Mouse (Mus musculus) olfactory bulb, adult 2 months (tissue): ENCODE data around the gene Prcd. TPM values are rescaled to one million over a fixed set of nuclear protein-coding genes. Genes with fewer than 3 reads are reported as not detected.
"Not testable (repeated sequence)": the region's sequence is repeated elsewhere in the genome, so short reads cannot be mapped to it uniquely, and the experiment has no call there.

Experiments
- H3K27ac ChIP-seq: fragments of 200-500 bp; 2 replicates; pipeline ENCODE4 v1.5.1; 2012; ENCODE audit warnings: low read depth, low read length; ENCODE audit not compliant: insufficient read depth
- H3K4me1 ChIP-seq: fragments of 200-500 bp; 2 replicates; pipeline ENCODE4 v1.6.1; 2012; ENCODE audit warnings: low read length; ENCODE audit not compliant: control insufficient read depth, insufficient read depth
- H3K4me3 ChIP-seq: fragments of 200-500 bp; 2 replicates; pipeline ENCODE4 v1.5.1; 2012; ENCODE audit warnings: mild to moderate bottlenecking, low read depth, low read length, moderate library complexity; ENCODE audit not compliant: insufficient read depth
- CTCF ChIP-seq: fragments of 200-500 bp; IDR thresholded peaks from 2 replicates; pipeline ENCODE4 v1.5.1; 2012; ENCODE audit warnings: low read depth, mild to moderate bottlenecking, low read length, moderate library complexity; ENCODE audit not compliant: insufficient read depth
- POLR2A ChIP-seq: fragments of 200-500 bp; IDR thresholded peaks from 2 replicates; pipeline ENCODE4 v1.6.1; 2012; ENCODE audit warnings: mild to moderate bottlenecking, low read depth, low read length, moderate library complexity; ENCODE audit not compliant: insufficient read depth
- WGBS: fragments of 180-500 bp; shearing (Covaris S2); methylation state at CpG from one replicate; pipeline ENCODE4 v1.1.7; 2018; 5-methylcytosine and 5-hydroxymethylcytosine counted together
- polyA plus RNA-seq: library from polyadenylated mRNA; stranded (reverse); fragments of >200 nt; gene quantifications from 2 replicates; pipeline ENCODE4 v1.2.4, GENCODE M21; 2012; ENCODE audit warnings: low replicate concordance; ENCODE audit not compliant: missing spikeins, insufficient read depth, insufficient read length

The Prcd gene
- polyA plus RNA-seq, 1 experiment, result not detected

DNA sequence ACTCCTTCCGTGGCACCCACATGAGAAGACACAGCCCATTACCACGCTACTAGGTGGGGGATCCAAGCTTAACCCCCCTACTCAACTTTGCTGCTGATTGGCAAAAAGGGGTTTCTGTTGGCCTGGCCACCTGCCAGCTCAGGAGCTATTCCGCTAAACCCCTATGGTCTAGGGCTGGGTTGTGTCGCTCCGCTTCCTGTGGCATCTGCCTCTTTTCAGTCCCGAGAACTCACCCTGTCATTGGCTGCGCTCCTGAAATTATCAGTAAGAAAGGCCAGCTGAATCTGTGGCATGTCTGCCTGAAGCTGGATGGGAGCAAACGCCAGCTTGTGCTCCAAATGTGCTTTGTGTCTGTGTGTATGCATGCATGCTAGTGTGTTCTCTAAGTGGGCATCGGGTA, 6.8 kb downstream of the Prcd start:
- Histone ChIP-seq H3K27ac (peak overlapping the region; percentile 52; the same call in 1 of the 2 replicates), H3K4me1 (peaks cover 72% of the 10 kb centered on the region), H3K4me3 (no peak overlapping the region)
- TF ChIP-seq CTCF (no peak), POLR2A (no peak)
- WGBS, result 40% methylated on average over 9 of the region's 9 CpGs

DNA sequence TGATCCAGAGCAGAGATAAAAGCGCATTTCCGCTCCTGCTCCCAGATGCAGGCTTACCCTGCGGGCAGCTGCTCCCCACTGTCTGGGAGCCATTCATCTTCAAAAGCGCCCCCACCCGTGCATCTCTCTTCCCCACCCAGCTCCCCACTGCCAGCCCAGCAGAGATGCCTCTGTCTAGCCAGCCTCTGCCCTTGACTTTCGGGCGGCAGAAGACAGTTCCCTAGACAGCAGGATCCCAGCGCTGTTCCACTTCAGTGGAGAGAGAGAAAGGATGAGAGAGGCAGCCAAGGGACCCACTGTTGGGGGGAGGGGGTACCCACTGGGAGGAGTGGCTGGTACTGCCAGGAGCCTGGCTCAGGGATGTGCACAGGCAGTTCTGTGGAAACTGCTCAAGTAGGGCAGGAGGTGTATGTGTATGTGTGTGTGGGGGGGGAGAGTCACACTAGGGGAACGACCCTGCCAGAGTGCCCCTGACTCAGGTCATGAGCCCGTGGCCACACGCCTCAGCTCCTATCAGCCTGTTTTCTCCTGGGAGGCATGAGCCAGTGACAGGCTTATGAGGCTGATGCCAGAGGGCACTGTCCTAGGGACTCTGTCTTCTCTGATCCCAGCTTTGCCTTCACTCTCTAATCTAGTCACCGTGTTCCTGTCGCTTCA, 8.1 kb downstream of the Prcd start:
- Histone ChIP-seq H3K4me3 (no peak overlapping the region), H3K4me1 (peaks cover 70% of the 10 kb centered on the region), H3K27ac (peak overlapping the region; percentile 52)
- 6% methylated on average over 13 of the region's 13 CpGs for WGBS
- no peak for TF ChIP-seq CTCF
- no peak for TF ChIP-seq POLR2A

DNA sequence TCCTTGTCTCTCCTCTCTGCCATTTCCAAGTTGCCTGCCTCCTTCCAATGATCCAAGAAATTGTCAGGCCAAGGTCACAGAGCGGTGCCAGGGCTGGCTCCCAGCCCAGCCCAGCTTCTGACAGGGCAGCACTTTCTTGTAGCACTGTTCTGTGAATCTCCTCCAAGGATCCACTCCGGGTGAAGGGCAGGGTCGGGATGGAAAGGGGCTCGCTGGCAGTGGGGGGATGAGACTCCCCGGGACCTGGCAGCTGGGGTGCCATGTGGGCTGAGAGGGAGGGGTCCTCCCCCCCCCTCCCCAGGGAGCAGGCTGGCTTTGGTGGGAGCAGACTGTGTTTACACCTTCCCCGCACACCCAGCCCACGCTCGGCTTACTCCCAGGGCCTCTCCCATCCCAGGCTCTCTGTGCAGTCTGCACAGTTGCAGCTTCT, 8.6 kb downstream of the Prcd start:
- peak overlapping the region; percentile 52 for H3K27ac ChIP-seq
- no peak overlapping the region for H3K4me3 ChIP-seq
- TF ChIP-seq CTCF, result no peak
- peaks cover 67% of the 10 kb centered on the region for H3K4me1 ChIP-seq
- 13% methylated on average over 8 of the region's 8 CpGs for WGBS

DNA sequence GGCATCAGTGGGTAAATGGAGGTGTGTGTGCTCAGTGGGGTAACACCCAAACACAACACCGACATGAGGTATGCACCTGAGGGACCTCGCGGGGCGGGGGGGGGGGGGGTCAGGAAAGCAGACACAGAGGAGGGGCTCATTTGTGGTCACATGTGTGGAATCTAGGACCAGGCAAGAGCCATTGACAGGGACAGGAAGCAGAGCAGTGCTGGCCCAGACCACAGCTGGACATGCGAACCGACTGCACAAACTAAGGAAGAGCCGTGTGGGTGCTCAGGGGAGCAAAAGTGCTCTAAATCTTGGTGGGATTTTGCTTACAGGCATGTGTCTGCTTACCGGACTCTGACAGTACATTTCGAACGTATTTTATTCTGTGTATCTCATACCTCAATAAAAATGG, 12.0 kb downstream of the Prcd start:
- TF ChIP-seq CTCF (no peak), POLR2A (no peak)

DNA sequence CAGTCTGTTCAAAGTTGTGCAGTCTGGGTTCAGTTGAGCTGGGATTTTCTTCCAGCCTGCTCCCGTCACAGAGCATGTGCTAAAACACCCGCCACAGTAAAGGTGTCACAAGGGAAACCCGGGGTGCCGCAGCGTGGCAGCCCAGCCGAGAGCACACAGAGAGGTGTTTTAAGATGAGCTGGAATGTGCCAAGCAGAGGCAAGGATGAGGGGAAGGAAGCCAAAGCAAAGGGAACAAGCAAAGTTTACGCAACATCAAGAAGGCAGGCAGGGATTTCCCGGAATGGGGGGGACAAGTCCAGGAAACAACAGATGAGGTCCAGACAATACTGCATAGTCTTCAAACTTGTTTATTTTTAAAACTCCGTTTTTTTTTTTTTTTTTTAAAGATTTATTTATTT, 13.2 kb downstream of the Prcd start:
- H3K27ac ChIP-seq, result no peak overlapping the region
- peaks cover 47% of the 10 kb centered on the region for H3K4me1 ChIP-seq
- WGBS, result 67% methylated on average over 9 of the region's 9 CpGs
- H3K4me3 ChIP-seq, result no peak overlapping the region
- TF ChIP-seq CTCF (no peak), POLR2A (no peak)

More for the DNA sequence above, 12.0 kb downstream of the Prcd start:
- Histone ChIP-seq H3K27ac (no peak overlapping the region), H3K4me3 (no peak overlapping the region), H3K4me1 (peaks cover 56% of the 10 kb centered on the region)
- WGBS, result 86% methylated on average over 10 of the region's 10 CpGs

DNA sequence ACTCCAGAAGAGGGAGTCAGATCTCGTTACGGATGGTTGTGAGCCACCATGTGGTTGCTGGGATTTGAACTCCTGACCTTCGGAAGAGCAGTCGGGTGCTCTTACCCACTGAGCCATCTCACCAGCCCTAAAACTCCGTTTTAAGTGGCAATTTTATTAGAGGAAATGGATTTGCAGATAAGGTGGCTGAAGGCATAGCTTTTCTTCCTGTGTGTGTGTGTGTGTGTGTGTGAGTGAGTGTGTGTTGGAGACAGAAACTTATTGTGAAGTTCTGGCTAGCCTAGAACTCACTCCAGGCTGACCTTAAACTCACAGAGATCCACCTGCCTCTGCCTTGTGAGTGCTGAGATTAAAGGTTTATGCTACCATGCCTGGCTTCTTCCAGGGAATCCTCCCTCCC, 13.7 kb downstream of the Prcd start:
- H3K4me3 ChIP-seq, H3K27ac ChIP-seq: not testable (repeated sequence)
- H3K4me1 ChIP-seq, result peaks cover 43% of the 10 kb centered on the region
- 95% methylated on average over 3 of the region's 5 CpGs for WGBS

DNA sequence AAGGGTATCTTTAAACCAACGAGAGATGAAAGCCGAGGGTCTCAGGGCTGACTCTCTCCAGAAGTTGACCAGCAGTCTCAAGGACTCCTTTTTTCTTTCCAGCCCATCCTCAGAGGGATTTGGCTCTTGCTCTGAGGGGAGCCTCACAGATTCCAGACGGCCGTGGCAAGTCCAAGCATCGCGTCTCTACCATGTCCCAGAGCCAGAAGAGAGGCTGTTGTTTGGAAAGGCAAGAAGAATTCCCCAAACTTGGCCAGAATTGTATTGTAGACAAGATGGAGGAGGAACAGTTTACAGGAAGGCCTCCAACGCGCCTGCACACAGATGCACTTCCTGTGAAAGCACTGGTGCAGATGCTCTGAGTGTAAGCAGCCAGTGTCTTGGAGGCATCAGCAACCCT, 14.6 kb downstream of the Prcd start:
- Histone ChIP-seq H3K4me3 (no peak overlapping the region), H3K4me1 (peaks cover 40% of the 10 kb centered on the region), H3K27ac (no peak overlapping the region)
- 79% methylated on average over 8 of the region's 8 CpGs for WGBS
- TF ChIP-seq POLR2A (no peak), CTCF (no peak)

DNA sequence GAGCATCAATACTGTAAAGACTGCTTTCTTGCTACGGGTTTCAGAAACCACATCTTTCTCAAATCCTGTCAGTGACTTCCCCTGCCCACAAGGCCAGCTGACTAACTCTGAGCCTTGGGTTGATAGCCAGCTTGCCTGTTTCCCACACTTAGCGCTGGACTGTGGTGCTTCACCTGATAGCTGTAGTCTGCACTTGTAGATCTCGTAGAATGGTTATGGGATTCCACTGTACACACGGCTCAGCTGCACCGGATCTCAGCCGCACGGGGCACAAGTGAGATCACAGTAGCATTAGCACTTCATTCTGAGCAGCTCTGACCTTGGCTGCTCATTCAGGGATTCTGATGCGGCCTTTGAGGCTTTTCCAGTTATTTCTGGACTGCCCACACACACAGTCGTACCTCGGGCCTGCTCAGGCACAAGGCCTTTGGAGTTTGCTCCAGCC, 15.1 kb downstream of the Prcd start:
- 62% methylated on average over 10 of the region's 10 CpGs for WGBS
- peaks cover 36% of the 10 kb centered on the region for H3K4me1 ChIP-seq
- H3K4me3 ChIP-seq, result no peak overlapping the region
- H3K27ac ChIP-seq, result peak overlapping the region; percentile 12; the same call in 1 of the 2 replicates
- TF ChIP-seq POLR2A (no peak), CTCF (no peak)

DNA sequence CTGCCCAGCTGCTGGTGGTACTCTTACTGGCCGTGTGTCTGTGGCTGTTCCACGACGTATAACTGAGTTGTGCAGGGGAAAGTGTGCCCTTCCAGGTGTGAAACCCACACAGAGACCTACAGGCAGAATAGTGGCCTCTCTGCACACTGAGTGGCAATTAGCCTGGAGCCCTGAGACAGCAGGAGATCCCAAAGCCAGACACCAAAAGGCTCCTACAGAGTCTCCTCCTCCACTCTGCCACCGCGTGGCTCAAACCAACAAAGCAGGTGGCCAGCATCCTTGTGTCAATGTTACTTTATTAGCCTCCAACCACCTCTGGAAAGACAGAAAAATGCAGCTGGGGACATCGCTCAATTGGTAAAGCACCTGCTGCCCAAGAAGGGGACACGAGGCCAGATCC, 15.5 kb downstream of the Prcd start:
- Histone ChIP-seq H3K27ac (peak overlapping the region; percentile 12; the same call in 1 of the 2 replicates), H3K4me1 (peaks cover 33% of the 10 kb centered on the region), H3K4me3 (no peak overlapping the region)
- WGBS, result 43% methylated on average over 7 of the region's 7 CpGs
- TF ChIP-seq POLR2A (no peak), CTCF (no peak)

DNA sequence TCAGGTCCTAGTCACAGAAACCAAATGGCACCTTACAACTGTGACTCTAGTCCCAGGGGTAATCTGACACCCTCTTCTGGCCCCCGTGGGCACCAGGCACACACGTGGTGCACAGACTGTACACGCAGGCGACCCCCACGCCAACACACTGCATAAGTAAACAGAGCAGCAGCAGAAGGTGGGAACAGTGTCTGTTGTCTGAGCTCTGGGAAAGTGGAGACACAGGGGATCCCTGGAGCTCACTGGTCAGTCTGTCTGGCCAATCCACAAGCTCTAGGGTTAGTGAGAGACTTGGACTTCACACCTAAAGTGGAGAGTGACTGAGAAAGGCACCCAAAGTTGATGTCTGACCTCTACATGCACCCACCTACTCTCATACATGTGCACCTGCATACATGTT, 16.0 kb downstream of the Prcd start:
- Histone ChIP-seq H3K4me1 (peaks cover 29% of the 10 kb centered on the region), H3K4me3 (no peak overlapping the region), H3K27ac (no peak overlapping the region)
- 44% methylated on average over 5 of the region's 5 CpGs for WGBS
- TF ChIP-seq POLR2A, result no peak
- no peak for TF ChIP-seq CTCF
